Mouse (Mus musculus): ENCODE data around the gene Xbp1.

The Xbp1 gene

GRCm38 (mm10) chr11:5571856-5572255 is 51.4 kb downstream of the Xbp1 start:
- no peak for DNase-seq (ENCODE audit: low read depth)

- no peak for DNase-seq (ENCODE audit: low read depth)
Measured at GRCm38 (mm10) chr11:5573821-5574220, 53.4 kb downstream of the Xbp1 start.

- peak; percentile 33 for DNase-seq (ENCODE audit: low read depth)
Measured at GRCm38 (mm10) chr11:5575046-5575445, 54.6 kb downstream of the Xbp1 start.
